Mouse (Mus musculus) adrenal gland, postnatal 10 days (tissue): ENCODE measurements around the gene Tmem63a. TPM values are rescaled to one million over a fixed set of nuclear protein-coding genes. Genes with fewer than 3 reads are reported as not detected.
"Not testable (repeated sequence)": the region's sequence is repeated elsewhere in the genome, so short reads cannot be mapped to it uniquely, and the experiment has no call there.

Experiments
- DNase-seq: peaks from one replicate; pipeline ENCODE4 v3.0.0; 2021; ENCODE audit warnings: mixed read lengths
- total RNA-seq, 2 experiments: library from RNA; stranded (reverse); gene quantifications; 2 replicates each; pipeline ENCODE4 v1.2.3; 2021

Gene Tmem63a
- total RNA-seq, 2 experiments from 2014 or later: 24.7 to 27.3 TPM

- DNase-seq: no peak
Measured at GRCm38 (mm10) chr1:180958797-180959196, 16.7 kb downstream of the Tmem63a start.

- DNase-seq: no peak
Measured at GRCm38 (mm10) chr1:180965786-180966185, 23.6 kb downstream of the Tmem63a start.

- DNase-seq: peak; percentile 57
Measured at GRCm38 (mm10) chr1:180966542-180966941, 24.4 kb downstream of the Tmem63a start.

- no peak for DNase-seq
Measured at GRCm38 (mm10) chr1:180967261-180967660, 25.1 kb downstream of the Tmem63a start.

- DNase-seq: no peak
Measured at GRCm38 (mm10) chr1:180972941-180973340, 30.8 kb downstream of the Tmem63a start.

GRCm38 (mm10) chr1:180974126-180974746 is 32.1 kb downstream of the Tmem63a start:
- DNase-seq: peak; percentile 47

- DNase-seq: peak; percentile 68
Measured at GRCm38 (mm10) chr1:180976110-180976679, 34.1 kb downstream of the Tmem63a start.

GRCm38 (mm10) chr1:180979484-180980251 is 37.5 kb downstream of the Tmem63a start:
- DNase-seq: no peak

- DNase-seq: no peak
Measured at GRCm38 (mm10) chr1:180980464-180980863, 38.3 kb downstream of the Tmem63a start.

GRCm38 (mm10) chr1:180981298-180982046 is 39.3 kb downstream of the Tmem63a start:
- DNase-seq: not testable (repeated sequence)

GRCm38 (mm10) chr1:180986701-180987100 is 44.6 kb downstream of the Tmem63a start:
- DNase-seq: no peak

- peak; percentile 86 for DNase-seq
Measured at GRCm38 (mm10) chr1:180987759-180988158, 45.6 kb downstream of the Tmem63a start.

GRCm38 (mm10) chr1:180990671-180991070 is 48.5 kb downstream of the Tmem63a start:
- DNase-seq: no peak

- peak; percentile 67 for DNase-seq
Measured at GRCm38 (mm10) chr1:180992142-180992541, 50.0 kb downstream of the Tmem63a start.

- DNase-seq: peak; percentile 78
Measured at GRCm38 (mm10) chr1:181000501-181001092, 58.5 kb downstream of the Tmem63a start.

GRCm38 (mm10) chr1:181001217-181001616 is 59.1 kb downstream of the Tmem63a start:
- no peak for DNase-seq

- DNase-seq: no peak
Measured at GRCm38 (mm10) chr1:181001621-181002020, 59.5 kb downstream of the Tmem63a start.

GRCm38 (mm10) chr1:181003790-181004189 is 61.6 kb downstream of the Tmem63a start:
- no peak for DNase-seq

- no peak for DNase-seq
Measured at GRCm38 (mm10) chr1:181005331-181005730, 63.2 kb downstream of the Tmem63a start.

- no peak for DNase-seq
Measured at GRCm38 (mm10) chr1:181007831-181008230, 65.7 kb downstream of the Tmem63a start.

- DNase-seq: peak; percentile 50
Measured at GRCm38 (mm10) chr1:181008266-181008665, 66.1 kb downstream of the Tmem63a start.

- no peak for DNase-seq
Measured at GRCm38 (mm10) chr1:181009011-181009590, 67.0 kb downstream of the Tmem63a start.
